Mouse (Mus musculus) testis, adult 2 months (tissue): ENCODE data around the gene Rsph1. TPM values are rescaled to one million over a fixed set of nuclear protein-coding genes. Genes with fewer than 3 reads are reported as not detected.

ENCODE experiments used
- H3K27ac ChIP-seq: fragments of 200-500 bp; 2 replicates; pipeline ENCODE4 v1.5.1; 2012; ENCODE audit warnings: low read depth, low read length; ENCODE audit not compliant: control insufficient read depth, insufficient read depth
- H3K27me3 ChIP-seq: fragments of 200-500 bp; 2 replicates; pipeline ENCODE4 v1.6.1; 2012; ENCODE audit warnings: mild to moderate bottlenecking, low read length, moderate library complexity; ENCODE audit not compliant: control insufficient read depth, insufficient read depth
- H3K36me3 ChIP-seq: fragments of 200-500 bp; 2 replicates; pipeline ENCODE4 v1.6.1; 2012; ENCODE audit warnings: mild to moderate bottlenecking, low read length; ENCODE audit not compliant: control insufficient read depth, insufficient read depth
- H3K4me1 ChIP-seq: fragments of 200-500 bp; 2 replicates; pipeline ENCODE4 v1.6.1; 2012; ENCODE audit warnings: low read length; ENCODE audit not compliant: control insufficient read depth, insufficient read depth
- H3K4me3 ChIP-seq: fragments of 200-500 bp; 2 replicates; pipeline ENCODE4 v1.5.1; 2012; ENCODE audit warnings: low read depth, mild to moderate bottlenecking, low read length, moderate library complexity, mixed read lengths; ENCODE audit not compliant: control insufficient read depth
- CTCF ChIP-seq: fragments of 200-500 bp; IDR thresholded peaks from 2 replicates; pipeline ENCODE4 v1.5.1; 2012; ENCODE audit warnings: low read depth, mild to moderate bottlenecking, inconsistent platforms, low read length, moderate library complexity; ENCODE audit not compliant: control insufficient read depth, insufficient read depth, insufficient replicate concordance
- POLR2A ChIP-seq: fragments of 200-500 bp; IDR thresholded peaks from 2 replicates; pipeline ENCODE4 v1.6.1; 2012; ENCODE audit warnings: low read depth, mild to moderate bottlenecking, inconsistent platforms, low read length, moderate library complexity; ENCODE audit not compliant: control insufficient read depth
- polyA plus RNA-seq: library from polyadenylated mRNA; depleted of rRNA; stranded (reverse); fragments of >200 nt; gene quantifications from 2 replicates; pipeline ENCODE4 v1.2.3, GENCODE M21; 2012

The Rsph1 gene
- polyA plus RNA-seq, 1 experiment = 601 TPM

DNA sequence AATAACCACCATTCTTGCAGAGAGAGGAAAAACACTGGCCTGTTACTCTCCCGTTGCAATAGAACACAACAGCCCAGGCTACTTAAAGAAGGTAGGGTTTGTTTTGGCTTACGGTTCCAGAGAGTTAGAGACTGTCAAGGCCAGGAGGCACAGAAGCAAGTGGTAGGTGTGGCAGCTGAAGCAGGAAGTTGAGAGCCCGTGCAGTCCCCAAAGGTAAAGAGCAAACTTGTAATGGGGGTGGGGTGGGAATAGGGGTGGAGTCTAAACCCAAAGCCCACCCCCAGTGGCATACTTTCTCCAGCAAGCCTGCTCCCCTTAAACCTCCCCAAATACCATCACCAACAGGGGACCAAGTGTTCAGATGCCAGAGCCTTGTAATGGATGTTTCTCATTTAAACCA lies 23.6 kb upstream of the Rsph1 start:
- Histone ChIP-seq H3K27ac (no peak overlapping the region), H3K4me1 (peaks cover 21% of the 10 kb centered on the region), H3K36me3 (no peaks in the 10 kb centered on the region), H3K27me3 (no peaks in the 10 kb centered on the region; the same call in 1 of the 2 replicates), H3K4me3 (no peak overlapping the region)
- TF ChIP-seq CTCF (no peak), POLR2A (no peak)

DNA sequence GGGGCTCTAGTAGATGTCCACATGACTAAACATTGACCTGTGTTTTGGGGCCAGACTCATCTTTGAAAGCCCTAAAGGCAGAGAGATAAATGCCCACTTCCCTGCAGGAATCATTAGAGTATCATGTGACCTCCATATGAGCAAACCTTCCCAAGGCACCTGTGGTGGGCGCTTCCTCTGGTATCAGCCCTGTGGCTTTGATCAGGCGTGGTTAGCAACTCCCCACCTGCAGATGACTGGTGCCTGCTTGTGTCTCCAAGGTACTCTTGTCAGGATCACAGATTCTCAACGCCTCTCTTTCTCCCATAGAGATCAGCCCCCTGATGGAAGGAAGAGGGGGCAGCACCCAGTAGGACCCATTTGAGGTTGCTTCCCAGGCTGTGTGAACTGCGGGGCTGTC lies 22.8 kb upstream of the Rsph1 start:
- Histone ChIP-seq H3K27me3 (no peaks in the 10 kb centered on the region; the same call in 1 of the 2 replicates), H3K4me3 (no peak overlapping the region), H3K27ac (no peak overlapping the region), H3K36me3 (no peaks in the 10 kb centered on the region), H3K4me1 (peaks cover 22% of the 10 kb centered on the region)
- TF ChIP-seq CTCF (no peak), POLR2A (no peak)

DNA sequence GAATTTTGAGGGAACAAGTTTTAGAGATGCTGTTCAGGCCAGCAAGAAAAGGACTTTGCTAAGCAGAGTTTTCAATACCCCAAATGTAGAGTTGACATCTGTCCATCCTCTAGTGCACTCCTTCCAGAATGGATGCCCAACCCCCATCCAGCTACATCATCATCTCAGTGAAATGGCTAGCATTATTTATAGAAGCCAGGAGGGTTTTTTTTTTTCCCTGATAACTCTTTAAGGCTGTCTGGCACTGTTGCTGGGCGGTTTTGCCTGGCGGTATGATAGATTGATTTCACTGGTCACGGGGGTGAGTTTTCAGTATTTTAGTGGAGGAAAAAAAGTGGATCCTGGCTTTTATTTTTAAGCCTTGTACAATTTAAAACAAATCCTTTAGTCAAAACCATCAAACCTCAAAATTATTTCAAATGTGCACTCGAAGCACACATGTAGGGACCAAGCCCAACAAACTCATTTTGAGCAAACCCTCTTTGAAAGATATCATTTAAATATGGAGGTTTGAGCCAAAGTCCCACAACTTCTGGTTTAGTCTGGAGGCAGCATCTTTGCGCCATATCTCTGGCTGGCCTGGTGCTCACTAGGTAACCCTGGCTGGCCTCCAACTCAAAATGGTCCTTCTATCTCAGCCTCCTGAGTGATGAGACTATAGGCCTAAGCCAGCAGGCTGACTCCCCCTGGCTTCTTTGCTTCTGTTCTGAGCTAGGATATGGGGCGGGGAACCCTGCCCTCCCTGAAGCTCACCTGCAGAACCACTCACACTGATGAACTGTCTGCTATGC lies 21.4 kb upstream of the Rsph1 start:
- Histone ChIP-seq H3K36me3 (no peaks in the 10 kb centered on the region), H3K27ac (no peak overlapping the region), H3K4me1 (peaks cover 18% of the 10 kb centered on the region), H3K27me3 (no peaks in the 10 kb centered on the region; the same call in 1 of the 2 replicates), H3K4me3 (no peak overlapping the region)
- TF ChIP-seq POLR2A (no peak), CTCF (no peak)

DNA sequence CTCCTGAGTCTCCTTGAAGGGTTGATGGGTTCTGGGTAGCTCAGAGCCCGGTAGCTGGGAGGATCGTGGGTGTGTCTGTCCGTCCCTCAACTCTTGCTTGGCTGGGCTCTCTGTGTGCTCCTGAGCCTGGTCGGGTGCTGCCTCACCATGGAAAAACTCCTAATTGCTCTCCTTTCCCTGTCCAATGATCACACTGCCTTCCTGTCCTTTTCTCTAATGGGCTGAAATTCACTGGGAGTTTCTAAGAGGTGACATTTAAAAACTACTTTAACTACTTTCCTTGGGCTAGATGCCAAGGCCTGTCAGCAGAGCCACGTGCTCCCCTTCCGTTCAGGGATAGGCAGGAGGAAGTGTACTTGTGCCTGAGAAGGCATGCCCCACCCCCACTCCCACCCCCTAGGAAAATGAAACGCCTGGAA lies 20.3 kb upstream of the Rsph1 start:
- H3K27ac ChIP-seq = no peak overlapping the region
- H3K27me3 ChIP-seq = no peaks in the 10 kb centered on the region; the same call in 1 of the 2 replicates
- peak overlapping the region; percentile 50 for H3K4me3 ChIP-seq
- peak; percentile 9; the same call in 1 of the 2 replicates for TF ChIP-seq CTCF
- TF ChIP-seq POLR2A = no peak
- H3K4me1 ChIP-seq = peaks cover 18% of the 10 kb centered on the region
- H3K36me3 ChIP-seq = no peaks in the 10 kb centered on the region

DNA sequence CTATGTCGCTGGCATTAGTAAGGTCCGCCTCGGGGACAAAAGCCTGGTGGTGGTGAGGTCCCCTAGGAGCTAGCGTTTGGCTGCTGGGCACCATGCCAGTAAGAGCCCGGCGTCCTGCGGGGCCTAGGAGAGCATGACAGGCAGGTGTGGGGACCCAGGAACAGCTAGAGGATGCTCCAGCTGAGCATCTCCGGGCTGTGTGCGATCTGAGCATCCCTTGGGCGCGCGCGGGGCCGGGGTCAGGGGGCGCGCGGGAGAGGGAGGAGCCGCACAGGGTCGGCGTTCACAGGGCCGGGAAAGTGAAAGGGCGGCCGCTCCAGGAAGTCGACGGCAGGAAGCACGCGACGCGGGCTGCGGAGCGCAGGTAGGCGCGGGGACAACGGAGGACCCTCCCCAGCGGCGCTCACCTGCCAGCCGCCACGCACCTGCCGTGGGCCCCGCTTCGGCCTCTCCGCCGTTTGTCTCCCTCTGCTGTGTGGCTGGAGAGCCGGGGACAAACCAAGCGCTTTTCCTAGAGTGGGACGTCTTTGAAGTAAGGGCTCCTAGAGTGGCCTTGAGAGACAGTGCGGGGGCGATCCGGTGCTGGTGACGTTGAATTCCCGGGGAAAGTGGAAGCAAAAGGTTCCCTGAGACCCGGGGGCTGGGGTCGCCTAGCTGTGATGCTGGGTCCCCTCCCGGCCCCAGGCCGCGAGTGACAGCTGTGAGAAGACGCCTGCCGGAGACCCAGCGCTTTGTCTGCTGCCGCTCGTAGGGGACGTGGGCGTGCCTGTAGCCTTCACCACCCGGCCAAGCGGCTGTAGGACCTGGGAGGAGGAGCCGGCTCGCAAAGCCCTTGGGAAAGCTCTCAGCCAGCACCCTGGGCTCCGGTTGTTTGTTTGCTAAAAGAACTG lies 19.0 kb upstream of the Rsph1 start:
- H3K27me3 ChIP-seq = no peaks in the 10 kb centered on the region; the same call in 1 of the 2 replicates
- H3K4me1 ChIP-seq = peaks cover 18% of the 10 kb centered on the region
- no peak overlapping the region for H3K27ac ChIP-seq
- TF ChIP-seq POLR2A = no peak
- no peak for TF ChIP-seq CTCF
- peak overlapping the region; percentile 78 for H3K4me3 ChIP-seq
- no peaks in the 10 kb centered on the region for H3K36me3 ChIP-seq

DNA sequence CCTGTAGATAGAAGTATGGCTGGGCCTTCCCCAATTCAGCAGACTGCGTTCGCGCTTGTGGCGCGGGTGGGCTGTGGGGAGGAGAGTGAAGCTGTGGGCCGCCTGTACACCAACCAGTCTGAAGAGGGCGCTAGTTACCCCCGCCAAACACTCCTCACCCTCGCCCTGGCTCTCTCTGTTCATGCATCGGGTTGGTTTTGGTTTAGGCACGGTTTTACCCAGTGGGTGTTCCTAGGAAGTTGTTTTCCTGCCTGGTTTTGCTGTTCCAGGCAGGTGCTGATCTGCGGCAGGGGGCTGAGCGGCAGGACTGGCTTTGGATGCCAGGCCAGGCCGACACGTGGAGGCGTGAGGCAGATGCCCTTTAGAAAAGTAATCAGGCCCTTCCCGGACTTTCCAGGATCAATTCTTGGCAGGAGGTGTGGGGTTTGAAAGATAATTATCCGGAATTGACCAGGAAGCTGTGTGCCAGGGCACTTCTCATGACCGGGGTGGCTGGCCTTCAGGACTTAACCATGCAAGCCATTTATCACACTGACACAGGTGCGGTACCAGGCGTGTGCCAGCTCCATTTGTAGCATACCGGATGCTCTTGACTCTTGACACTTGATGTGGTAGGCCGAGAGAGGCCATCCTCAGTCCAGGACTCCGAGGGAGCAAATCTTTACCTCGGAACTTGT lies 18.2 kb upstream of the Rsph1 start:
- Histone ChIP-seq H3K27ac (no peak overlapping the region), H3K4me3 (peak overlapping the region; percentile 78), H3K36me3 (no peaks in the 10 kb centered on the region), H3K27me3 (no peaks in the 10 kb centered on the region; the same call in 1 of the 2 replicates), H3K4me1 (peaks cover 18% of the 10 kb centered on the region)
- TF ChIP-seq CTCF = peak; percentile 76
- no peak for TF ChIP-seq POLR2A
